8 mouse cellular contexts compared by ENCODE assay signal in the genomic region with DNA sequence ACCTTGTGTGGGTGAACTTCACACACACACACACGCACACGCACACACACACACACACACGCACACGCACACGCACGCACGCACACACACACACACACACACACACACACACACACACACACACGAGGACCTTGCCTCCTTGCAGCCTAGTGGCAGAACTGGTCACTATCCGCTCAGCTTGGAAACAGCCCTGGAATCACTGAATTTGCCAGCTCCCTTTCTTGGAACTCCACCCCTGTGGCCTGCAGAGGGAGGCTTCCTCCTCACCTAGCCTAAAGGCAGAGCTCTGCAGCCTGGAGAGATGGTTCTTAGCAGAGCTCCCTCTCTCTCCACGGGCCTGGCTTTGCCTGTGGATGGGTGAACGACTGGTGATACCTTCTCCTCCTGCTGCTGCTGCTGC. TPM values are rescaled to one million over a fixed set of nuclear protein-coding genes. Genes with fewer than 3 reads are reported as not detected.
DNase-seq lines count a peak whose midpoint lies in the region; ATAC-seq and TF ChIP-seq lines count a peak whose summit lies in the region.

No protein-coding gene starts in this region.

- H3K9ac ChIP-seq in lung, postnatal 0 days (replicated peaks; ENCODE audit: low read depth): no peak overlapping the region
- H3K9ac ChIP-seq in embryonic facial prominence, embryonic 11.5 days (replicated peaks; ENCODE audit: low read length): no peak overlapping the region; the same call in 1 of the 2 replicates
- H3K9ac ChIP-seq in intestine, embryonic 16.5 days (ENCODE audit: low read depth, low read length): no peak overlapping the region

- H3K4me1 ChIP-seq in lung, postnatal 0 days (ENCODE audit: insufficient read depth, low read depth, low read length): no peaks in the 10 kb centered on the region
- peaks cover 2% of the 10 kb centered on the region for H3K4me1 ChIP-seq in embryonic facial prominence, embryonic 11.5 days (ENCODE audit: control insufficient read depth, insufficient read depth, low read length)
- peaks cover 9% of the 10 kb centered on the region; the same call in 1 of the 2 replicates for H3K4me1 ChIP-seq in intestine, embryonic 16.5 days (ENCODE audit: control insufficient read depth, insufficient read depth, low read length)

- no peak overlapping the region for H3K27ac ChIP-seq in lung, postnatal 0 days (ENCODE audit: low read length)
- no peak overlapping the region for H3K27ac ChIP-seq in embryonic facial prominence, embryonic 11.5 days (replicated peaks; ENCODE audit: low read depth, low read length)
- no peak overlapping the region for H3K27ac ChIP-seq in intestine, embryonic 16.5 days (ENCODE audit: low read length)

- H3K4me3 ChIP-seq in lung, postnatal 0 days (ENCODE audit: low read depth, low read length): no peak overlapping the region
- peak overlapping the region; percentile 63 for H3K4me3 ChIP-seq in embryonic facial prominence, embryonic 11.5 days (ENCODE audit: low read depth, low read length)
- no peak overlapping the region; the same call in 1 of the 2 replicates for H3K4me3 ChIP-seq in intestine, embryonic 16.5 days (ENCODE audit: low read length)

- 0 out of 2 replicates have a peak, but pooled peaks have one; percentile 2 for TF ChIP-seq CTCF in lung, postnatal 0 days (IDR thresholded peaks at IDR 0.05)

- H3K4me2 ChIP-seq in lung, postnatal 0 days (replicated peaks; ENCODE audit: low read depth, low read length): no peak overlapping the region
- peak overlapping the region; percentile 97 for H3K4me2 ChIP-seq in embryonic facial prominence, embryonic 11.5 days (ENCODE audit: low read depth, low read length)
- peak overlapping the region; percentile 93 for H3K4me2 ChIP-seq in intestine, embryonic 16.5 days (ENCODE audit: low read depth, low read length)

- H3K27me3 ChIP-seq in lung, postnatal 0 days (replicated peaks; ENCODE audit: insufficient read depth, low read length): peaks cover 19% of the 10 kb centered on the region
- peaks cover 12% of the 10 kb centered on the region for H3K27me3 ChIP-seq in embryonic facial prominence, embryonic 11.5 days (ENCODE audit: control insufficient read depth, insufficient read depth, low read length)
- H3K27me3 ChIP-seq in intestine, embryonic 16.5 days (replicated peaks; ENCODE audit: control insufficient read depth, insufficient read depth, low read length): peaks cover 19% of the 10 kb centered on the region

- DNase-seq in lung, postnatal 0 days (ENCODE audit: low spot score): no peak
- no peak for DNase-seq in lung, postnatal 36 days
- DNase-seq in embryonic facial prominence, embryonic 11.5 days (ENCODE audit: low spot score): peak; percentile 24
- peak; percentile 60 for DNase-seq in retina, postnatal 1 day
- DNase-seq in natural killer cell, adult 2 months (ENCODE audit: low spot score in 2 of 2): no peak
- DNase-seq in layer of hippocampus, adult 11-12 months (ENCODE audit: low spot score): no peak

- 29% methylated on average over 8 of the region's 11 CpGs for WGBS in lung, postnatal 0 days
- 21% methylated on average over 11 of the region's 11 CpGs for WGBS in embryonic facial prominence, embryonic 11.5 days
- 21% methylated on average over 11 of the region's 11 CpGs for WGBS in intestine, embryonic 16.5 days

- no peak for ATAC-seq in lung, postnatal 0 days
- no peak for ATAC-seq in embryonic facial prominence, embryonic 11.5 days (replicated peaks; ENCODE audit: insufficient number of reproducible peaks, low FRiP score, low TSS enrichment, low read depth)
- ATAC-seq in intestine, embryonic 16.5 days: no peak
- ATAC-seq in granulocyte monocyte progenitor cell, adult 5-6 weeks (replicated peaks; ENCODE audit: poor library complexity, severe bottlenecking): no peak

- TF ChIP-seq EP300 in lung, postnatal 0 days (IDR thresholded peaks at IDR 0.05): no peak

- H3K36me3 ChIP-seq in lung, postnatal 0 days (ENCODE audit: insufficient read depth, low read length): no peaks in the 10 kb centered on the region
- H3K36me3 ChIP-seq in embryonic facial prominence, embryonic 11.5 days (replicated peaks; ENCODE audit: control insufficient read depth, insufficient read depth, low read depth, low read length): no peaks in the 10 kb centered on the region
- no peaks in the 10 kb centered on the region for H3K36me3 ChIP-seq in intestine, embryonic 16.5 days (ENCODE audit: control insufficient read depth, insufficient read depth, low read length)

- H3K9me3 ChIP-seq in lung, postnatal 0 days (ENCODE audit: low read length): no peaks in the 10 kb centered on the region
- H3K9me3 ChIP-seq in embryonic facial prominence, embryonic 11.5 days (replicated peaks; ENCODE audit: control insufficient read depth, low read length): no peaks in the 10 kb centered on the region
- peaks cover 3% of the 10 kb centered on the region; the same call in 1 of the 2 replicates for H3K9me3 ChIP-seq in intestine, embryonic 16.5 days (ENCODE audit: control insufficient read depth, low read length)

RNA-seq across cellular contexts. Expression of a gene that starts 1.7 kb away (rescaled TPM):
- 2.6 and 3.4 TPM in 2 replicates for polyA plus RNA-seq in lung, postnatal 0 days (2015; fragmentation: Nextera tagmentation; extraction: Ambion mirVana)
- 3.7 and 3.8 TPM in 2 replicates for polyA plus RNA-seq in embryonic facial prominence, embryonic 11.5 days (2014; fragmentation: Nextera tagmentation; extraction: Ambion mirVana)
- polyA plus RNA-seq in intestine, embryonic 16.5 days (2015; fragmentation: Nextera tagmentation; extraction: Ambion mirVana): 2.2 and 3.2 TPM in 2 replicates
- total RNA-seq in granulocyte monocyte progenitor cell, adult 5-6 weeks (2014; fragmentation: Nextera tagmentation): not detected in 2 replicates
- not detected in 2 replicates for total RNA-seq in granulocyte monocyte progenitor cell, adult 5-6 weeks (2017)

Comparison
In these comparisons a context has a peak if more than half of its experiments do, and no peak if none do; other contexts are left out.
1. DNase-seq: peak in embryonic facial prominence, embryonic 11.5 days (single experiment) and retina, postnatal 1 day (single experiment); none in lung, postnatal 0 days (single experiment), lung, postnatal 36 days (single experiment), natural killer cell, adult 2 months (0 of 2) and layer of hippocampus, adult 11-12 months (single experiment).